Mouse (Mus musculus) cortical plate, adult 2 months (tissue): ENCODE results near the gene Mov10.

Source experiments
- CTCF ChIP-seq: fragments of 200-500 bp; IDR thresholded peaks from 2 replicates; pipeline ENCODE4 v1.5.1; 2011; ENCODE audit warnings: mild to moderate bottlenecking, control low read depth, low read length; ENCODE audit not compliant: insufficient read depth; ENCODE audit errors: extremely low read depth
- POLR2A ChIP-seq: fragments of 200-500 bp; IDR thresholded peaks from 2 replicates; pipeline ENCODE4 v1.6.1; 2011; ENCODE audit warnings: mild to moderate bottlenecking, low read length, control low read depth; ENCODE audit not compliant: insufficient read depth; ENCODE audit errors: extremely low read depth

DNA sequence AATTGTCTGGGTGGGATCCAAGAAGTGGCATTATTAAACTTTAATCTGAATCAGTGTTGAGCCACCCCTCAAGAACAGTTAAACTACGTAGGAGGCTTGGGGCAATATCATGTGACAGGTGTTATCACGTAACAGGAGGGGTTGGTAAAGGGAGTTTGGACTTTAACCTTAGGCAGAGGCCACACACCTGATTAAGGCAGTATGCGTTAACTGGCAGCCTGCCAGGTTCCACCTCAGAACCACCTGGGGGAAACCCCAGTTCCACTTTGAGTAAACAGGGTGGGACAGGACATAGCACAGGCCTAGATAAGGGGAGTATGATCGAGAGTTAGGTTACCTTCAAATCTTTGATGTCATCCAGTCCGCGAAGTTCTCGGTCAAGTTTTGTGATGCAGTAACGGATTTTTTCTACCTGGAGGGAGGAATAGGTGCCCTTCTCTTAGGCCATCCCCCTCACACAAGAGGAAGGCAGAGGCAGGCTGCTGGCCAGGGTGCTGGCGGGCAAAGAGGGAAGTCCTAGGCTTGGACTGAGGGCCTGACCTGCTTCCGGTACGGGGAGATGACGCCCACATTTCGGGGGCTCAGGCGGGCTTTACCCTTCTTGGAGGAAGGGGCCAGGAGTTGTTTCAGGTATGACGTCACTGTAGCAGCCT lies 21.8 kb downstream of the Mov10 start:
- no peak for TF ChIP-seq POLR2A
- TF ChIP-seq CTCF: no peak
